Mouse (Mus musculus) CH12.LX (cell line): ENCODE measurements around the gene Kcnj6.

Source experiments
- CHD2 ChIP-seq: IDR thresholded peaks from 2 replicates; pipeline ENCODE4 v1.6.1; 2011; ENCODE audit warnings: low read length, improper control_type of control experiment
- CTCF ChIP-seq, 2 experiments: IDR thresholded peaks in 1 of 2; conservative IDR thresholded peaks in 1 of 2; 2 replicates each; pipeline ENCODE4 v1.5.1; 2011 to 2012; ENCODE audit warnings: low read depth in 2 of 2, low read length in 2 of 2, improper control_type of control experiment in 1 of 2, inconsistent platforms in 1 of 2, mild to moderate bottlenecking in 1 of 2, moderate library complexity in 1 of 2
- E2F4 ChIP-seq: IDR thresholded peaks from 2 replicates; pipeline ENCODE4 v1.6.1; 2011; ENCODE audit warnings: low read depth, low read length, improper control_type of control experiment; ENCODE audit not compliant: insufficient replicate concordance
- EP300 ChIP-seq: IDR thresholded peaks from 2 replicates; pipeline ENCODE4 v1.6.1; 2011; ENCODE audit warnings: low read length, improper control_type of control experiment
- GABPA ChIP-seq: IDR thresholded peaks from 2 replicates; pipeline ENCODE4 v1.6.1; 2012; ENCODE audit warnings: low read depth, low read length, improper control_type of control experiment, inconsistent platforms; ENCODE audit not compliant: insufficient replicate concordance
- JUN ChIP-seq: IDR thresholded peaks from 2 replicates; pipeline ENCODE4 v1.6.1; 2011; ENCODE audit warnings: low read depth, mild to moderate bottlenecking, low read length, improper control_type of control experiment, moderate library complexity; ENCODE audit not compliant: insufficient read depth
- POLR2A ChIP-seq: IDR thresholded peaks from 2 replicates; pipeline ENCODE4 v1.6.1; 2011; ENCODE audit warnings: low read depth, mild to moderate bottlenecking, improper control_type of control experiment, low read length
- SIN3A ChIP-seq: IDR thresholded peaks from 2 replicates; pipeline ENCODE4 v1.6.1; 2012; ENCODE audit warnings: low read length, improper control_type of control experiment, inconsistent platforms
- TCF12 ChIP-seq: IDR thresholded peaks from 2 replicates; pipeline ENCODE4 v1.6.1; 2014; ENCODE audit warnings: low read depth, mild to moderate bottlenecking, inconsistent platforms, low read length, improper control_type of control experiment
- USF2 ChIP-seq: conservative IDR thresholded peaks from 2 replicates; pipeline ENCODE4 v1.6.1; 2011; ENCODE audit warnings: low read depth, low read length, improper control_type of control experiment
- ZKSCAN1 ChIP-seq: IDR thresholded peaks from 2 replicates; pipeline ENCODE4 v1.6.1; 2012; ENCODE audit warnings: low read depth, inconsistent platforms, low read length, improper control_type of control experiment, borderline replicate concordance

DNA sequence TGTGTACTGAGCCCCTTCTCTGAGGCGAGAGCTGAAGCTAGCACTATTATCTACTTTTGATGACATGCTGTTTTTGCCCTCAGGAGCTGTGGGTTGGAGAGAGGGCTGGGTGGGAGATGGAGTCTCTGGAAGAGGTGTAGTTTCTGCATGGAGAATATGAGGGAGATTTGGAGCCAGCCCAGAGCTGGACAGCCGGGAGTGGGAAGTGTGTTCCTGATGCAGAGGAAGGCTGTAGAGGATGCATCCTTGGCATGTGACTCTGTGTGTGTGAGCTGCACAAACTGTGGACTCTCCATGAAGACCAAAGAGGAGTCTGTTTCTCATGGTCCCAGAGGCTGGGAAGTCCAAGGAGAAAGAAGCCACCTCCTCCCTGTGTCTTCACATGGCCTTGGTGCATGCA, 17.1 kb downstream of the Kcnj6 start:
- TF ChIP-seq CTCF (conservative IDR thresholded peaks at IDR 0.05 in 1 of 2, IDR thresholded peaks at IDR 0.05 in 1 of 2; ENCODE audit: low read depth in 2 of 2, low read length in 2 of 2) (no peak), POLR2A (no peak), GABPA (no peak), TCF12 (no peak), CHD2 (no peak), USF2 (no peak), EP300 (no peak), SIN3A (no peak), E2F4 (no peak), JUN (no peak), ZKSCAN1 (no peak)
